Mouse (Mus musculus) myocyte (in vitro differentiated cells): Measurements from ENCODE around the gene Olfr1256. TPM values are rescaled to one million over a fixed set of nuclear protein-coding genes. Genes with fewer than 3 reads are reported as not detected.

Source experiments
- H3K27me3 ChIP-seq: one replicate; pipeline ENCODE4 v1.6.1; 2011; ENCODE audit not compliant: control insufficient read depth, insufficient read depth, insufficient read length
- H3K36me3 ChIP-seq: one replicate; pipeline ENCODE4 v1.6.1; 2011; ENCODE audit not compliant: control insufficient read depth, insufficient read depth
- H3K4me2 ChIP-seq: one replicate; pipeline ENCODE4 v1.6.1; 2011; ENCODE audit warnings: low read depth, control low read depth
- H3K4me3 ChIP-seq: one replicate; pipeline ENCODE4 v1.5.1; 2011; ENCODE audit warnings: mild to moderate bottlenecking, control low read depth, moderate library complexity
- H3K79me2 ChIP-seq: one replicate; pipeline ENCODE4 v1.6.1; 2011; ENCODE audit not compliant: control insufficient read depth, insufficient read depth
- H3ac ChIP-seq: one replicate; pipeline ENCODE4 v1.6.1; 2011; ENCODE audit not compliant: control insufficient read depth, insufficient read length
- CEBPB ChIP-seq: IDR thresholded peaks from 2 replicates; pipeline ENCODE4 v1.6.1; 2011; ENCODE audit warnings: mild to moderate bottlenecking, moderate library complexity; ENCODE audit not compliant: poor library complexity, insufficient read depth, severe bottlenecking
- E2F4 ChIP-seq: IDR thresholded peaks from one replicate; pipeline ENCODE4 v1.6.1; 2011; ENCODE audit warnings: mild to moderate bottlenecking, control low read depth, moderate library complexity; ENCODE audit not compliant: insufficient read depth
- MAX ChIP-seq: IDR thresholded peaks from one replicate; pipeline ENCODE4 v1.6.1; 2011; ENCODE audit warnings: low read depth, mild to moderate bottlenecking, control low read depth
- MYOD1 ChIP-seq, 3 experiments: IDR thresholded peaks; one replicate each; pipeline ENCODE4 v1.6.1; 2011; ENCODE audit warnings: control low read depth in 2 of 3, low read depth in 2 of 3, mild to moderate bottlenecking in 2 of 3, moderate library complexity in 1 of 3; ENCODE audit not compliant: insufficient read length in 2 of 3, control insufficient read depth in 1 of 3
- MYOG ChIP-seq, 3 experiments: IDR thresholded peaks; one replicate each; pipeline ENCODE4 v1.6.1; 2011; ENCODE audit warnings: control low read depth in 2 of 3, low read depth in 2 of 3, mild to moderate bottlenecking in 2 of 3; ENCODE audit not compliant: insufficient read length in 2 of 3, control insufficient read depth in 1 of 3, insufficient read depth in 1 of 3
- POLR2A ChIP-seq: IDR thresholded peaks from one replicate; pipeline ENCODE4 v1.6.1; 2011; ENCODE audit warnings: low read depth, mild to moderate bottlenecking, control low read depth, moderate library complexity; ENCODE audit not compliant: insufficient read length
- POLR2AphosphoS2 ChIP-seq: IDR thresholded peaks from one replicate; pipeline ENCODE4 v1.6.1; 2011; ENCODE audit warnings: low read depth, control low read depth; ENCODE audit not compliant: insufficient read length
- REST ChIP-seq: IDR thresholded peaks from one replicate; pipeline ENCODE4 v1.6.1; 2011; ENCODE audit warnings: mild to moderate bottlenecking, control low read depth, moderate library complexity; ENCODE audit not compliant: insufficient read depth, insufficient read length
- SRF ChIP-seq: IDR thresholded peaks from one replicate; pipeline ENCODE4 v1.6.1; 2011; ENCODE audit warnings: low read depth; ENCODE audit not compliant: control insufficient read depth, insufficient read length
- TCF12 ChIP-seq: IDR thresholded peaks from one replicate; pipeline ENCODE4 v1.6.1; 2011; ENCODE audit warnings: mild to moderate bottlenecking, control low read depth; ENCODE audit not compliant: poor library complexity, insufficient read depth, severe bottlenecking
- TCF3 ChIP-seq: IDR thresholded peaks from one replicate; pipeline ENCODE4 v1.6.1; 2011; ENCODE audit warnings: low read depth, control low read depth; ENCODE audit not compliant: insufficient read length
- USF1 ChIP-seq: IDR thresholded peaks from one replicate; pipeline ENCODE4 v1.6.1; 2011; ENCODE audit warnings: low read depth, mild to moderate bottlenecking, control low read depth, moderate library complexity
- polyA plus RNA-seq: library from polyadenylated mRNA; unstranded; fragments of >200 nt; fragmentation: generic; extraction: Trizol; gene quantifications from one replicate; pipeline ENCODE4 v1.2.1, GENCODE M21; 2012; ENCODE audit warnings: missing spikeins

Gene Olfr1256
- not detected for polyA plus RNA-seq

DNA sequence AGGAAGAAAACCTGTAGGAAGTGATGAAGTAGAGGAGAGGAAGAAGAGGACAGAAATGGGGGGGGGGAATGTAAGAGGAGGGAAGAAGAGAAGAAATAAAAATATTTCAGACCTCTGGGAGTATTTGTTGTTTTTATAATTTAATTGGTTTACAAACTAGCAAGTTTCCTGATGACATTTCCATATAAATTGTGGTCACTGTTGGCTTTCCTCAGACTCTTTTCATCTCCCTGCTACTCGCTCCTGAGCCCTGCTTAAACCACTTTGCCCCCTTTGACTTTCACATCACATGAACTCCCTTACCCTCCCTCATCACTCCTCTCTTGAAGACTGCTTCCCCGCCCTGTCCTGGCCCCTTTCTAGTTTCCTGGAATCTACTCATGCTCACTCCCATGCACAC lies at the start of gene Olfr1256:
Gene Olfr1256, minus strand, starts transcription at position 101 of the 400 bp plus-strand sequence.
- no peaks in the 10 kb centered on the region for H3K36me3 ChIP-seq
- H3ac ChIP-seq: no peak within 1 kb of the TSS
- TF ChIP-seq MYOD1 (IDR thresholded peaks at IDR 0.05; ENCODE audit: control insufficient read depth in 1 of 3, insufficient read length in 2 of 3, low read depth in 2 of 3): no peak
- H3K4me2 ChIP-seq: no peak within 1 kb of the TSS
- no peaks in the 10 kb centered on the region for H3K79me2 ChIP-seq
- no peaks in the 10 kb centered on the region for H3K27me3 ChIP-seq
- no peak within 1 kb of the TSS for H3K4me3 ChIP-seq

DNA sequence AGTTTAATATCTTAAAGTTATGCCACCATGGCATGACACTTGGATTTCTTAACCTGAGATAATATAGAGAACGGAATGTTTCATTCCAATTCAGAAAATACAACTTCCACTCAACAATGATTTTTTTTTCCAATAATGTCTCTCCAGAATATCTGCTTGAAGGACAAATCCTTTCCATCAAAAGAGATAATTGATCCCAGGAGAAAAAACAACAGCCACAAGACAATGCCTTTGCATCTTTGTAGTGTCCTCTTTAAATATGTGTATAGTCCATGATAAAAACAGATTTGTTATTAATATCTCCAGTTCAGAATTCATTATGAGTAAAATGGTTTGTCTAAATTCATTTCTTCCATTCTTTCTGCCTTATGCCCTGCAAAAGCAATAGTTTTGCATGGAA lies 36.8 kb upstream of the Olfr1256 start, which contains the start of gene Olfr1257:
Gene Olfr1257, plus strand, starts transcription at position 301 of the 400 bp plus-strand sequence.
- no peaks in the 10 kb centered on the region for H3K79me2 ChIP-seq
- TF ChIP-seq POLR2AphosphoS2 (no peak), TCF3 (no peak), MAX (no peak), USF1 (no peak), TCF12 (no peak), REST (no peak), E2F4 (no peak)
- no peaks in the 10 kb centered on the region for H3K36me3 ChIP-seq
- no peak within 1 kb of the TSS for H3ac ChIP-seq
- no peak within 1 kb of the TSS for H3K4me2 ChIP-seq
- no peaks in the 10 kb centered on the region for H3K27me3 ChIP-seq
- no peak within 1 kb of the TSS for H3K4me3 ChIP-seq

DNA sequence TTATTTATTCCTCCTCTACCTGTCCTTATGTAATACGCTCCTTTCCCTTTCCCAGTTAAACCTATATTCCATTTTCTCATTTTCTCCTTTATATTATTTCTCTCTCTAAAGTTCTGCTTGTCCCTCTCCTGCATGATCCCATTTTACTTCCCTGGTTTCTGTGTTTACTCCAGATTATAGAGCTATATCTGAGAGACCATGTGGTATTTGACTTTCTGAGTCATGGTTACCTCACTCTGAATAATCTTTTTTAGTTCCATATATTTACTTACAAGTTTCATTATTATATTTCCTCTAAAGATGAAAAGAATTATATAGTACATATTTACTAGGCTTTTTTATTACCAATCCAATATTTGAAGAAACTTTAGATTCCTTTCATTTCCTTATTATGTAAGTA lies 7.9 kb upstream of the Olfr1256 start:
- no peaks in the 10 kb centered on the region for H3K79me2 ChIP-seq
- TF ChIP-seq MYOG (IDR thresholded peaks at IDR 0.05; ENCODE audit: control insufficient read depth in 1 of 3, insufficient read depth in 1 of 3, insufficient read length in 2 of 3, low read depth in 2 of 3) (no peak), USF1 (no peak), TCF12 (no peak), E2F4 (no peak), SRF (no peak), MAX (no peak), POLR2A (no peak), TCF3 (no peak), CEBPB (no peak), REST (no peak), POLR2AphosphoS2 (no peak), MYOD1 (IDR thresholded peaks at IDR 0.05; ENCODE audit: control insufficient read depth in 1 of 3, insufficient read length in 2 of 3, low read depth in 2 of 3) (no peak)
- no peak overlapping the region for H3K4me3 ChIP-seq
- H3K27me3 ChIP-seq: no peaks in the 10 kb centered on the region
- H3K36me3 ChIP-seq: no peaks in the 10 kb centered on the region
- no peak overlapping the region for H3ac ChIP-seq
- no peak overlapping the region for H3K4me2 ChIP-seq

DNA sequence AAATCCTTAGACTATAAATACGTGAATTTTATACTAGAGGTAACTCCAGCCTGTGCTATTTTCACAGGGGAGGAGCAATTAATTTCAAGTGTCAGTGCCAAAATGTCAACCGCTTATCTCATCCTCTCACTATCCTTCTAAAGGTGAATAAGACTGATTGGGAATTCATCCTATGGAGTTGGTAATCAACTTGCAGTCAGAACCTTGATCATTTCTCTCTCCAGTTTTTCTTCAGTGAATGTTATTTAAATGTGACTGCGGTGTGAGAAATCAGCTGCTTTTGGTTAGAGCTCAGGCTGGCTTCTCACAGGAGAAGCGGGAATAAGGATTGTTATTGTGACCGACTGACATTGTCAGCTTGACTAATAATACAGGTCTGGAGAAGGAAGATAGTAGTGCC lies 6.8 kb upstream of the Olfr1256 start, which contains the start of gene Olfr48:
Gene Olfr48, minus strand, starts transcription at position 101 of the 400 bp plus-strand sequence.
- no peak within 1 kb of the TSS for H3K4me3 ChIP-seq
- H3K4me2 ChIP-seq: no peak within 1 kb of the TSS
- TF ChIP-seq POLR2A: no peak
- H3ac ChIP-seq: no peak within 1 kb of the TSS
- no peaks in the 10 kb centered on the region for H3K27me3 ChIP-seq
- H3K79me2 ChIP-seq: no peaks in the 10 kb centered on the region
- no peaks in the 10 kb centered on the region for H3K36me3 ChIP-seq

DNA sequence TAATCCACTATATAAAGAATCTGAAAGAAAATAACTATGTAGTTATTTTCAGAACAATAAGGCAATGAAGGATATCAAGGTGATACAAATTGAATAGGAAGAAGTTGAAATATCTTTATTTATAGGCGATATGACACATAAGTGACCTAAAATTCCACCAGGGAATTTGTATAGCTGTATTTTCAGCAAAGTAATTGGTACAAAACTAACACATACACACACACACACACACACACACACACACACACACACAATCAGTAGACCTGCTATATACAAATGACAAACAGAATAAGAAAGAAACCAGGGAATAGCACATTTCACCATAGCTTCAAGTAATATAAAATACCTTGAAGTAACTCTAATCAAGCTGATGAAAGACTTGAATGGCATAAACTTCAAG lies 21.1 kb downstream of the Olfr1256 start:
- TF ChIP-seq USF1: no peak
- no peak for TF ChIP-seq SRF
- TF ChIP-seq TCF3: no peak
- TF ChIP-seq POLR2AphosphoS2: no peak
- TF ChIP-seq CEBPB: no peak
- TF ChIP-seq MYOG (IDR thresholded peaks at IDR 0.05; ENCODE audit: control insufficient read depth in 1 of 3, insufficient read depth in 1 of 3, insufficient read length in 2 of 3, low read depth in 2 of 3): no peak
- TF ChIP-seq TCF12: no peak
- TF ChIP-seq MAX: no peak
- no peaks in the 10 kb centered on the region for H3K27me3 ChIP-seq
- no peaks in the 10 kb centered on the region for H3K36me3 ChIP-seq

DNA sequence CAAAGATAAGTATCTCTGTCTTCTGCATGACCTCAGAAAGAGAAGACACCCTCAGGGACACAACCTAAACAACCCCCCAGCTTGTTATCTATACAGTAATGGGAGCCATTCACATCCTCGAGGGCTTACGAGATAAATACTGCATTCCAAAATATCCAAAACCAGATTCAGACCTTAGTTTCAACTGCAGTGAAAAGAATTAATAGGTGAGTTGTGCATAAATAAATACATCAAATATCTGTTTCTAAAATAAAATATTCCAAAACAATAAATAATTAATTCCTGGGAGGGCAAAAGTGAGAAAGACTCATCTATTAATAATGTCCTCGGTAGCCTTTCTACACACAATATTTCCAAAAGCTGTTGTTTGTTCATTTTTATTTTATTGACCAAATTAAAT lies 29.6 kb downstream of the Olfr1256 start, which contains the start of gene Olfr1255:
Gene Olfr1255, plus strand, starts transcription at position 301 of the 400 bp plus-strand sequence.
- Histone ChIP-seq H3K4me2 (no peak within 1 kb of the TSS), H3ac (no peak within 1 kb of the TSS), H3K27me3 (no peaks in the 10 kb centered on the region), H3K79me2 (no peaks in the 10 kb centered on the region), H3K4me3 (no peak within 1 kb of the TSS), H3K36me3 (no peaks in the 10 kb centered on the region)
- TF ChIP-seq E2F4 (no peak), TCF12 (no peak), MYOG (IDR thresholded peaks at IDR 0.05; ENCODE audit: control insufficient read depth in 1 of 3, insufficient read depth in 1 of 3, insufficient read length in 2 of 3, low read depth in 2 of 3) (no peak), SRF (no peak), TCF3 (no peak), MAX (no peak), CEBPB (no peak), POLR2AphosphoS2 (no peak), USF1 (no peak), MYOD1 (IDR thresholded peaks at IDR 0.05; ENCODE audit: control insufficient read depth in 1 of 3, insufficient read length in 2 of 3, low read depth in 2 of 3) (no peak), POLR2A (no peak), REST (no peak)

More for the DNA sequence above, 21.1 kb downstream of the Olfr1256 start:
- no peak overlapping the region for H3K4me2 ChIP-seq
- H3K79me2 ChIP-seq: no peaks in the 10 kb centered on the region
- no peak overlapping the region for H3K4me3 ChIP-seq
- H3ac ChIP-seq: no peak overlapping the region
